Mouse (Mus musculus) CD4-positive, CD25-positive, alpha-beta regulatory T cell, adult 9 weeks (primary cell): ENCODE results near the gene Rps6ka2. TPM values are rescaled to one million over a fixed set of nuclear protein-coding genes. Genes with fewer than 3 reads are reported as not detected.

Experiments used
- polyA plus RNA-seq: library from polyadenylated mRNA; unstranded; fragments of 100-300 nt; shearing (Covaris generic); gene quantifications from one replicate; pipeline ENCODE4 v1.2.1, GENCODE M21; 2017

Gene Rps6ka2
- 0.69 TPM for polyA plus RNA-seq

GRCm38 (mm10) chr17:7169627-7170303 is at the start of gene Rps6ka2:
Gene Rps6ka2 (plus strand): TSS chr17:7170115.

DNA sequence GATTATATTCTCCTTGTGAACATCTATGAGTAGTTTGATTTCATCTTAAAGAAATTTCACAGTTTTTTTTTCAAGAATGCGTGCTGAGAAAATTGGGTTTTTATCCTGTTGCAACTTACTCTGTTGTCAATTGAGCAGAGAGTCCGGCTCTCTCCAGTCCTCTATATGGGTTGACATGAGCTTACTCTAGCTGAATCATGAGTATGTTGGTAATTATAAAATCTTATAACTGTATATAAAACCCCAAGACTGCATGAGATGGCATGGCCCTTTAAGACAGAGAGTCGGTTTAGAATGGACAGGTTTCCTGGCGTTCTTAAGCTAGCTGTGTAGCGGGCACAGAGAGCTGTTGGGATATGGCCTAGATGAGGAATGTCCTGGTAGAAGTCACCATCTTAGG is 154.4 kb downstream of the Rps6ka2 start, which contains the start of gene Tcp10a:
TSS of gene Tcp10a (plus strand) at position 301 of the 400 bp plus-strand sequence.

DNA sequence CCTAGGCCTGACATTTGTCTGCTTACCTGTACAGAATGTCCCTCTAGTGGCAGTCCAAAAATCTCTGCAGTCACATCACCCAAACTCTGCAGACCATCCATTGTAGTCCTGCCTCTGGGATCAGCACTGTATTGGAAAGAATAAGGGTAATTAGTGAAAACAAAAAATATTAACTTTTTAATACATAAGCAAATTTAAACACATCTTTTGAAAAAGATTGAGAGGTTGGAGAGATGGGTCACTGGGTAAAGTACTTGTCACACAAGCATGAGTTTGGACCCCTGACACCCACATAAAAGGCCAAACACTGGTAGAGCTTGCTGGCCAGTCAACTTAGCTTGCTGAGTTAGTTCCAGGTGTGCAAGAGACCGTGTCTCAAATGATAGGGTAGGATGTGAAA is 182.7 kb downstream of the Rps6ka2 start, which contains the start of gene Ttll2:
TSS of gene Ttll2 (minus strand) at position 101 of the 400 bp plus-strand sequence.

Other genes with a start within 250 kb of the Rps6ka2 start
- gene Rsph3b, start 221.4 kb upstream of the Rps6ka2 start, polyA plus RNA-seq: 28.9 TPM
- 11.3 TPM for gene Tagap1, start 209.0 kb upstream of the Rps6ka2 start, polyA plus RNA-seq
- gene Rnaset2b, start 199.5 kb upstream of the Rps6ka2 start, polyA plus RNA-seq: 387 TPM
- gene Gm49721, start 191.2 kb upstream of the Rps6ka2 start, polyA plus RNA-seq: 0.52 TPM
- gene Gm1604a, start 144.5 kb upstream of the Rps6ka2 start, polyA plus RNA-seq: not detected
- gene Tcp10a, start 154.5 kb downstream of the Rps6ka2 start, polyA plus RNA-seq: not detected
- gene Ttll2, start 182.6 kb downstream of the Rps6ka2 start, polyA plus RNA-seq: not detected
- gene Gm49630, start 201.9 kb downstream of the Rps6ka2 start, polyA plus RNA-seq: not detected
- not detected for gene Unc93a2, start 215.3 kb downstream of the Rps6ka2 start, polyA plus RNA-seq